Mouse (Mus musculus) CH12.LX (cell line): ENCODE measurements around the gene Prrt2. TPM values are rescaled to one million over a fixed set of nuclear protein-coding genes. Genes with fewer than 3 reads are reported as not detected.
A peak's percentile ranks its signal among the peaks of the same experiment; 100 is the strongest.

Experiments used
- DNase-seq: peaks from one replicate; pipeline ENCODE4 v3.0.0-alpha.2; 2013; ENCODE audit errors: extremely low read depth
- H3K27ac ChIP-seq: 2 replicates; pipeline ENCODE4 v1.5.1; 2012; ENCODE audit warnings: low read depth, mild to moderate bottlenecking, control low read depth, moderate library complexity; ENCODE audit not compliant: insufficient read depth
- H3K27me3 ChIP-seq: replicated peaks from 2 replicates; pipeline ENCODE3; 2012; ENCODE audit warnings: inconsistent platforms
- H3K36me3 ChIP-seq, 2 experiments: replicated peaks in 1 of 2; 2 replicates each; pipeline versions ENCODE3 to v1.6.1; 2012; ENCODE audit warnings: inconsistent platforms in 1 of 2, low read length in 1 of 2, mild to moderate bottlenecking in 1 of 2, mixed read lengths in 1 of 2, moderate library complexity in 1 of 2; ENCODE audit not compliant: control insufficient read depth in 1 of 2, insufficient read depth in 1 of 2
- H3K4me1 ChIP-seq, 2 experiments: 2 replicates each; pipeline ENCODE4 v1.6.1; 2012; ENCODE audit warnings: inconsistent platforms in 1 of 2, moderate library complexity in 1 of 2; ENCODE audit not compliant: insufficient read depth in 2 of 2, control insufficient read depth in 1 of 2
- H3K4me2 ChIP-seq: 2 replicates; pipeline ENCODE4 v1.6.1; 2012; ENCODE audit warnings: low read depth, mild to moderate bottlenecking, control low read depth; ENCODE audit not compliant: poor library complexity, insufficient read depth, severe bottlenecking
- H3K4me3 ChIP-seq, 3 experiments: fragments of 150-350 bp in 1 of 3; sonication (generic) in 1 of 3; replicated peaks in 1 of 3; 2 replicates each; pipeline versions ENCODE3 to v1.5.1; 2011 to 2012; ENCODE audit warnings: low read depth in 2 of 3, low read length in 2 of 3, mild to moderate bottlenecking in 2 of 3, moderate library complexity in 2 of 3, control low read depth in 1 of 3, improper control_type of control experiment in 1 of 3, inconsistent platforms in 1 of 3, mixed read lengths in 1 of 3; ENCODE audit not compliant: poor library complexity in 1 of 3
- H3K79me2 ChIP-seq: replicated peaks from 2 replicates; pipeline ENCODE4 v1.6.1; 2012; ENCODE audit warnings: mild to moderate bottlenecking, moderate library complexity; ENCODE audit not compliant: control insufficient read depth, poor library complexity, insufficient read depth, severe bottlenecking; ENCODE audit errors: extremely low read depth
- H3K9ac ChIP-seq: 2 replicates; pipeline ENCODE4 v1.6.1; 2012; ENCODE audit warnings: low read depth, mild to moderate bottlenecking, control low read depth, moderate library complexity; ENCODE audit not compliant: insufficient read depth
- H3K9me3 ChIP-seq: replicated peaks from 2 replicates; pipeline ENCODE3; 2012; ENCODE audit warnings: low read length, inconsistent platforms, mixed read lengths
- BHLHE40 ChIP-seq: IDR thresholded peaks from 2 replicates; pipeline ENCODE4 v1.6.1; 2011; ENCODE audit warnings: mild to moderate bottlenecking, low read depth, low read length, improper control_type of control experiment
- CTCF ChIP-seq, 2 experiments: IDR thresholded peaks in 1 of 2; conservative IDR thresholded peaks in 1 of 2; 2 replicates each; pipeline ENCODE4 v1.5.1; 2011 to 2012; ENCODE audit warnings: low read depth in 2 of 2, low read length in 2 of 2, improper control_type of control experiment in 1 of 2, inconsistent platforms in 1 of 2, mild to moderate bottlenecking in 1 of 2, moderate library complexity in 1 of 2
- E2F4 ChIP-seq: IDR thresholded peaks from 2 replicates; pipeline ENCODE4 v1.6.1; 2011; ENCODE audit warnings: low read depth, low read length, improper control_type of control experiment; ENCODE audit not compliant: insufficient replicate concordance
- ELF1 ChIP-seq: IDR thresholded peaks from 2 replicates; pipeline ENCODE4 v1.6.1; 2014; ENCODE audit warnings: low read depth, mild to moderate bottlenecking, inconsistent platforms, low read length, improper control_type of control experiment
- EP300 ChIP-seq: IDR thresholded peaks from 2 replicates; pipeline ENCODE4 v1.6.1; 2011; ENCODE audit warnings: low read length, improper control_type of control experiment
- GABPA ChIP-seq: IDR thresholded peaks from 2 replicates; pipeline ENCODE4 v1.6.1; 2012; ENCODE audit warnings: low read depth, low read length, improper control_type of control experiment, inconsistent platforms; ENCODE audit not compliant: insufficient replicate concordance
- IRF4 ChIP-seq: IDR thresholded peaks from 2 replicates; pipeline ENCODE4 v1.6.1; 2014; ENCODE audit warnings: low read depth, mild to moderate bottlenecking, inconsistent platforms, low read length, improper control_type of control experiment
- JUN ChIP-seq: IDR thresholded peaks from 2 replicates; pipeline ENCODE4 v1.6.1; 2011; ENCODE audit warnings: low read depth, mild to moderate bottlenecking, low read length, improper control_type of control experiment, moderate library complexity; ENCODE audit not compliant: insufficient read depth
- MAFK ChIP-seq: IDR thresholded peaks from 2 replicates; pipeline ENCODE4 v1.6.1; 2011; ENCODE audit warnings: low read length, improper control_type of control experiment; ENCODE audit not compliant: insufficient replicate concordance
- MAX ChIP-seq: IDR thresholded peaks from 2 replicates; pipeline ENCODE4 v1.6.1; 2011; ENCODE audit warnings: low read length, improper control_type of control experiment
- MAZ ChIP-seq: IDR thresholded peaks from 2 replicates; pipeline ENCODE4 v1.6.1; 2012; ENCODE audit warnings: low read depth, mild to moderate bottlenecking, inconsistent platforms, low read length, improper control_type of control experiment, moderate library complexity
- MXI1 ChIP-seq: IDR thresholded peaks from 2 replicates; pipeline ENCODE4 v1.6.1; 2011; ENCODE audit warnings: mild to moderate bottlenecking, low read depth, low read length, improper control_type of control experiment
- MYC ChIP-seq: IDR thresholded peaks from 2 replicates; pipeline ENCODE4 v1.6.1; 2011; ENCODE audit warnings: low read depth, mild to moderate bottlenecking, improper control_type of control experiment, low read length
- NELFE ChIP-seq: IDR thresholded peaks from 2 replicates; pipeline ENCODE4 v1.6.1; 2011; ENCODE audit warnings: low read depth, low read length, improper control_type of control experiment
- POLR2A ChIP-seq: IDR thresholded peaks from 2 replicates; pipeline ENCODE4 v1.6.1; 2011; ENCODE audit warnings: low read depth, mild to moderate bottlenecking, improper control_type of control experiment, low read length
- POLR2AphosphoS2 ChIP-seq: IDR thresholded peaks from 2 replicates; pipeline ENCODE4 v1.6.1; 2011; ENCODE audit warnings: low read depth, low read length, improper control_type of control experiment
- RAD21 ChIP-seq: IDR thresholded peaks from 2 replicates; pipeline ENCODE4 v1.6.1; 2011; ENCODE audit warnings: low read depth, mild to moderate bottlenecking, low read length, improper control_type of control experiment, moderate library complexity
- RCOR1 ChIP-seq: conservative IDR thresholded peaks from 2 replicates; pipeline ENCODE4 v1.6.1; 2012; ENCODE audit warnings: low read depth, mild to moderate bottlenecking, inconsistent platforms, low read length, improper control_type of control experiment
- SMC3 ChIP-seq: IDR thresholded peaks from 2 replicates; pipeline ENCODE4 v1.6.1; 2011; ENCODE audit warnings: low read depth, low read length, improper control_type of control experiment
- UBTF ChIP-seq: IDR thresholded peaks from 2 replicates; pipeline ENCODE4 v1.6.1; 2012; ENCODE audit warnings: low read depth, mild to moderate bottlenecking, inconsistent platforms, low read length, improper control_type of control experiment, moderate library complexity
- USF1 ChIP-seq: IDR thresholded peaks from 2 replicates; pipeline ENCODE4 v1.6.1; 2014; ENCODE audit warnings: low read depth, mild to moderate bottlenecking, inconsistent platforms, low read length, improper control_type of control experiment
- ZC3H11A ChIP-seq: IDR thresholded peaks from 2 replicates; pipeline ENCODE4 v1.6.1; 2012; ENCODE audit warnings: low read depth, mild to moderate bottlenecking, inconsistent platforms, low read length, improper control_type of control experiment
- ZKSCAN1 ChIP-seq: IDR thresholded peaks from 2 replicates; pipeline ENCODE4 v1.6.1; 2012; ENCODE audit warnings: low read depth, inconsistent platforms, low read length, improper control_type of control experiment, borderline replicate concordance
- dilution Hi-C: fragments of 300-500 bp; cut with MboI; formaldehyde crosslinking; loops from 2 replicates; pipeline ENCODE4 v1.14.3; 2020; ENCODE audit warnings: low sequenced_read_pairs; ENCODE audit not compliant: extremely low pct_unique_long_range_greater_than_20kb, extremely low pct_ligation_motif_present
- in situ Hi-C: fragments of 300-500 bp; cut with MboI; formaldehyde crosslinking; loops from 3 replicates; pipeline ENCODE4 v1.14.3; 2019; ENCODE audit warnings: low sequenced_read_pairs, low pct_ligation_motif_present, low pct_unique_long_range_greater_than_20kb, mixed read lengths
- polyA plus RNA-seq: library from polyadenylated mRNA; unstranded; fragments of >175 nt; gene quantifications from 2 replicates; pipeline ENCODE4 v1.2.1, GENCODE M21; 2012; ENCODE audit warnings: low read depth; ENCODE audit not compliant: insufficient read length
- total RNA-seq, 2 experiments: library from RNA; depleted of rRNA; stranded (reverse); fragments of 300-350 nt in 1 of 2; fragments of >200 nt in 1 of 2; gene quantifications; 2 replicates each; pipeline ENCODE4 v1.2.3; 2012 to 2014

Gene Prrt2
- total and polyA plus RNA-seq, 3 experiments = 1.2 TPM; not detected in 2

DNA sequence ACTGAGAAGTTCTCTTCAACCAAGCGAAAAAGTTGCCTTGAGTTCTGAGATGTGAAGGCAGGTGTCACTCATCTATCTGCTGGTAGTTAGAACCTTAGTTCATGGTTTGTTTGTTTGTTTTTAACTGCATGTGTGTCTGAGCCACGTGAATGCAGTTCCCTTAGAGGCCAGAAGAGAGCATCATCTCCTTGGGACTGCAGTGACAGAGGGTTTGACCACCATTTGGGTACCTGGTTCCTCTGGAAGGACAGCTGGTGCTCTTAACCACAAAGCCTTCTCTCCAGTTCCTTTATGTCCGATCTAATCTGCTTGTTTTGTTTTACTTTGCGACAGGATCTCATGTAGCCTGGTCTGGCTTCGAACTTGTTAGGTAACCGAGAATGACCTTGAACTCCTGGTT lies 44.5 kb upstream of the Prrt2 start:
- DNase-seq = no peak

DNA sequence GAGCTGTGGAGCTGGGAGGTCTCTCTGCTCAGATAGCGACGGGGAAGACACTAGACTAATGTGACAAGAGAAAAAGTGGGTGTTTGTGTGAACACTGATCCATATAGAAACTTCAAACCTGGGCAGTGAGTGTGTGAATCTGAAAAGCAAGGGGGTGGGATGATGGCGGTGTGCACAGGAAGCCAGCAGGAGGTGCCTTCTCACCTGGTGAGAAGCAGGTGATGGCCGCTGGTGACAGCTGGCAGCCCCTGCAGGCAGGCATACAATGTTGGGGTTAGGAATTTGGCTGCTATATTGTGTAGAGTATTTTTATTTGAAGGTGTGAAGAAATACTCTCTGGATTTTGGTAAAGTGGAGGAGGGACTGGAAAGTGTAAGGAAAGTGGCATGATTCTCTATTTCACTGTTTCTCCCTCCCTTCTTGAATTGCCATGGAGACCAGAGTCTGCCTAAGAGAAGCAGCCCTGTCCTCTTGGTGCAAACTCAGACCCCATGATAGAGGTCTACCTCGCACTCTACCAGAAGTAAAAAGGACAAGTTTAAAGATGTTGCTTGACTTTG lies 34.1 kb upstream of the Prrt2 start:
- Histone ChIP-seq H3K4me1 (no peaks in the 10 kb centered on the region), H3K36me3 (no peaks in the 10 kb centered on the region), H3K27me3 (peaks cover 3% of the 10 kb centered on the region), H3K4me2 (no peak overlapping the region), H3K9ac (no peak overlapping the region), H3K9me3 (no peaks in the 10 kb centered on the region), H3K4me3 (no peak overlapping the region), H3K27ac (no peak overlapping the region), H3K79me2 (no peaks in the 10 kb centered on the region)
- no peak for DNase-seq
- dilution Hi-C loops = no loop called here
- TF ChIP-seq ELF1 (no peak), EP300 (no peak), E2F4 (no peak), ZC3H11A (no peak), NELFE (no peak), IRF4 (no peak), BHLHE40 (no peak), MXI1 (no peak), MAFK (no peak), MYC (no peak), USF1 (no peak), JUN (no peak), POLR2A (no peak), RAD21 (no peak), POLR2AphosphoS2 (no peak), GABPA (no peak), MAZ (no peak), RCOR1 (no peak), ZKSCAN1 (no peak), MAX (no peak)
- in situ Hi-C loops = no loop called here

More for the DNA sequence above, 44.5 kb upstream of the Prrt2 start:
- Histone ChIP-seq H3K27ac (no peak overlapping the region), H3K4me2 (no peak overlapping the region), H3K36me3 (no peaks in the 10 kb centered on the region), H3K27me3 (no peaks in the 10 kb centered on the region), H3K9me3 (no peaks in the 10 kb centered on the region), H3K9ac (no peak overlapping the region), H3K4me1 (peaks cover 0 to 6% of the 10 kb centered on the region in 2 experiments; a peak in 1 of 4 replicates), H3K4me3 (no peak overlapping the region), H3K79me2 (no peaks in the 10 kb centered on the region)
- dilution Hi-C loops (no loop called here), in situ Hi-C loops (no loop called here)
- TF ChIP-seq SMC3 (peak; percentile 31), CTCF (conservative IDR thresholded peaks at IDR 0.05 in 1 of 2, IDR thresholded peaks at IDR 0.05 in 1 of 2; ENCODE audit: low read depth in 2 of 2, low read length in 2 of 2) (peak in 1 of 2 experiments; percentile 28; a peak in 2 of 4 replicates), UBTF (no peak)
